Mouse (Mus musculus) naive thymus-derived CD4-positive, alpha-beta T cell, adult 2 months (primary cell): ENCODE results near the gene Rtn4rl2.
"Not testable (repeated sequence)": the region's sequence is repeated elsewhere in the genome, so short reads cannot be mapped to it uniquely, and the experiment has no call there.

Source experiments
- DNase-seq: peaks from one replicate; pipeline ENCODE4 v3.0.0-alpha.2; 2011; ENCODE audit warnings: low read depth

Gene Rtn4rl2

DNA sequence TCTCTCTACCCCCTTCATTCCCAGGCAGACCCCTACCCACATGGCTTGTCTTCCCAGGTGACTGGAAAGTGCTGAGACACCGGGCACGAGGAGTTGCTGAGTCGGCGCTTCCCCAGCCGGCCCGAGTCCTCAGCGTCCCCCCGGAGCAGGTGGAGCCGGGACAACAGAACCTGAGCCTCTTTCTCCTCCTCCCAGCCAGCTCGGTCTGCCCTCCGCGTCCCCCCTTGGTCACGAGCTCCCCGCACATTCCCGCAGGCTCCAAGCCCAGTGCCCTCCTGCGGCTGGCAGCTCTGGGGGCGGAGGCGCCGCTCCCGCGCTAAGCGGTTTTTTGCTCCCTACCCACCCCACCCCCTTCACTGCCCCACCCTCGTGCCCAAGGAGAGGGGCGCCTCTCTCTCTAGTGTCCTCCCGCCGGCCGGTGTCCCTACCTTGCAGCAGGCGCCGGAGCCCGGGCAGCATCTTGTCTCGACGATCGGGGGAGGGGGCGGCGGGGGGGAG lies at the start of gene Rtn4rl2:
TSS of gene Rtn4rl2 (minus strand) at position 477 of the 498 bp plus-strand sequence.
- DNase-seq: no peak

DNA sequence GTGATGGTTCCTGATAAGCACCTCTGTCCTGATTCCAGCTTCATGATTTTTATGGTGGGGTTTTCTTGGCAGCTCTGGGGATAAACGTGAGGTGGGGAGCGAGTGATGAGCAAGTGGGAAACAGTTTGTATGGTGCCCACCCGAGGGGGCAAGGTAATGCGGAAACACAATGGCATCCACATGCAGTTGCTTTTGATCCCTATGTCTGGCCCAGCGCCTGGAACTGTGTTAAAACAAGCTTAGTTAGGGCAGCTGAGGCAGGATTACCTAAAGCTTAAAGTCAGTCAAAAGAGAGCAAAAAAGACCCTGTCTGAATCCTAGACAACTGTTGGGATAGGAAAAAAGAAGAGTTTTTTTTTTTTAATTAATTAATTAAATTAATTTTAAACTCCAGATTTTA lies 48.6 kb upstream of the Rtn4rl2 start:
- no peak for DNase-seq

GRCm38 (mm10) chr2:84934649-84935007 lies 48.1 kb upstream of the Rtn4rl2 start:
- DNase-seq: no peak

DNA sequence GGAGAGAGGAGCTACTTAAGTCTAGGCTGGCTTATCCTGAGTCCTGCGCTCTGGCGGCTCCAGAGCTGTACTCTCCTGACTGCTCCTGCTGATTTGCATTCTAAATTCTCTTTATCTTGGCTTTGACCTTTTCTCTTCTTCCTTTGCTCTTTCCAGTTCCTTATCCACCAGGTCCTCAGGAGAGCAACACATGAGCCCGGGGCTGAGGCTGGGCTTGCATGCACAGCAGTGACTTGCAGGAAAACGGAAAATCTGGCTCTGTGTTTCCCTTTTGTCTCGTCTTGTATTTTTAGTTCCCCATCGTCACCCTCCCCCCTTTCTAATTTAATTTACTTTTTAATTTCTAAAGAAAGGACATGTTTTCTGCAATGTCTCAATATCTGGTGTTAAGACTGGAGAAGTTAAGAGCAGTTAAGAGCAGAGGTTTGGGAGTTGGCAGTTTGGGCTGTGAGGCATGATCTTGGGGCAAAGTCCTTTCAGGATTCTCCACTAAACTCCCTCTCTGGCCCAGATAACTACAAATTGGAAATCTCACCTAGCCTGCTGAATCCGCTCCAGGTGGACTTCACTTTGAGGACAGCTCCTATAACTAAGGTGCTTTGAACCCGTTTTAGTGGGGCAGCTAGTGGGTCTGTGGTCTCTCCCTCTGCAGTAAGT lies 47.6 kb upstream of the Rtn4rl2 start:
- DNase-seq: no peak

DNA sequence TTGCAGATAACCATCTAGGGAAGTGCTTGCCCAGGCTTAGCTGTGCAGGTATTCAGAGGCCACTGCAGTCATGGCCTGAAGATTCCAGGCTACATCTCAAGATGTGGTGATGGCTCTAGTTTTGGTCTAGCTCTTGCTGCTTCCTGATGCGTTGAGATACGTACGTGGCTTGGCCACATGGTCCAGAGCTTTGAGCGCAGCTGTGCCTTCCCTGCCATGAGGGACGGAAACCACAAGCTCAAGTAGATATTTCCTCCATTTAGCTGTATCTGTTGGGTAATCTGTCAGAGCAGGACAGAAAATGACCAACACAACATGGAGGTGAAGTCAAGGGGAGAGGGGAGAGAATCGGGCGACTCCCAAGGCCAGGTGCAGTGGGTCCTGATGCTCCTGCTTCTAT lies 43.7 kb upstream of the Rtn4rl2 start:
- DNase-seq: no peak

GRCm38 (mm10) chr2:84919601-84920108 lies 33.1 kb upstream of the Rtn4rl2 start:
- DNase-seq: no peak

DNA sequence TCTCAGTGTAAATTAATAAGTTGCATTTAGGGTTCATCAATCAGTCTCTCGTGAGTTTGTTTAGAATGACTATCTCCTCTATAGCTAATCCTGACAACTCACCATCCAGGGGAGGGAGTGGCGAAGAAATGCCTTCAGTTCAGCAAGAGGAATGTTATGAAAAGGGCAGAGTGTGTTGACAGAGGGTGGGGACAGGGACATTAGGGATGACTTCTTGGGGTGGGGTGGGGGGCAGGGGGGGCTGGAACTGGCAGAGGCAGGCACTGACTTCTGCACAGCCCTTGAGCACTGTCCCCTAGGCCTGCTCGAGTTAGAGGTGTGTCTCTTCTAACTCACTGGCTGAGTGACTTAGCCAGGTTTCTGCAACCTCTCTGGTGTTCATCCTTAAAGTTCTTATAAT lies 31.7 kb upstream of the Rtn4rl2 start:
- DNase-seq: no peak

- no peak for DNase-seq
Measured at GRCm38 (mm10) chr2:84916548-84917320, 30.2 kb upstream of the Rtn4rl2 start.

DNA sequence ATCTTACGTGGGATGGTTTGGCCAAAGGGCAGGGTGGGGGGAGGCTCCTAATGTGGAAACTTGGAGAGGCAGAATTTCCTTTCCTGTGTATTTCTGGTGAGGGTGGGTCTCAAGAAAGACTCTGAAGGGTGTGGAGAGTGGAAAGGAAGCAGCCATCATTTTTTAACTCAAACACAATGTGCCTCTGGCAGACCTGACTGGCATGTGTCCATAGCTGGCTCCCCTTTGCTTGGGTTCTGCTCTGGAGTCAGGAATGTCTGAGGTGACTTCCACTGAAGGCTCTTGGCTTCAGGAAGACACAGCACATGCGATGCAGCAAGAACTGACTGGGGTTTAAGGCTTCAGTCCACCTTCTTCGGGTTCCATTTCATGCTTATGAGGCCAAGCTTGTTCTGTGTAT lies 28.8 kb upstream of the Rtn4rl2 start:
- no peak for DNase-seq

- DNase-seq: no peak
Measured at GRCm38 (mm10) chr2:84913881-84914280, 27.4 kb upstream of the Rtn4rl2 start.

DNA sequence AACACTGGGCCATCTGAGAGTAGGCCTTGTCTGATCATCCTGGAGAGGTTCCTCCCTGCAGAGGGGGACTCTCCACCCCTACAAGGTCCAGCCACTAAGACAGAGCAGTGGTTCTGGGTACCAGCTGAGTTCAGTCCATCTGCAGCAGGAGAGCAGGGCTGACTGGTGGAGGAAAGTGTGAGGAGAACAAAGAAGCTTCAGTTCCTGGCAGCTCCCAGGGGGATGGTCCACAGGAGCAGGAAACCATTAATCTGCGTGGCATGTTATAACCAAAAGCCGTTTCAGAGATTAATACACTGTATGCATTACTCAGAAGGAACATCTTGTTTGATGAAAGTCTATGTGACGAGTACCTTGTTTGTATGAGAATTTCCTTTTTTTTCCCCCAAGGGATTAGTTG lies 26.2 kb upstream of the Rtn4rl2 start:
- no peak for DNase-seq

DNA sequence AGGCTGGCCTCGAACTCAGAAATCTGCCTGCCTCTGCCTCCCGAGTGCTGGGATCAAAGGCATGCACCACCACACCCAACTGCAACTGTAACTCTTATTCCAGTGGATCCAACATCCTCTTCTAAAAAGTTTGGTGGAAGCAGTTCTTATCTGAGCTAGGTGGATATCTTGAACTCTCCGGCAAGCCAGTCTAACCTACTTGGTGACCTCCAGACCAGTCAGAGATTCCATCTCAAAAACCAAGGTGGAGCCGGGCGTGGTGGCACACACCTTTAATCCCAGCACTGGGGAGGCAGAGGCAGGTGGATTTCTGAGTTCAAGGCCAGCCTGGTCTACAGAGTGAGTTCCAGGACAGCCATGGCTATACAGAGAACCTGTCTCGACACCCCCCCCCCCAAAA lies 10.2 kb upstream of the Rtn4rl2 start:
- DNase-seq: not testable (repeated sequence)

DNA sequence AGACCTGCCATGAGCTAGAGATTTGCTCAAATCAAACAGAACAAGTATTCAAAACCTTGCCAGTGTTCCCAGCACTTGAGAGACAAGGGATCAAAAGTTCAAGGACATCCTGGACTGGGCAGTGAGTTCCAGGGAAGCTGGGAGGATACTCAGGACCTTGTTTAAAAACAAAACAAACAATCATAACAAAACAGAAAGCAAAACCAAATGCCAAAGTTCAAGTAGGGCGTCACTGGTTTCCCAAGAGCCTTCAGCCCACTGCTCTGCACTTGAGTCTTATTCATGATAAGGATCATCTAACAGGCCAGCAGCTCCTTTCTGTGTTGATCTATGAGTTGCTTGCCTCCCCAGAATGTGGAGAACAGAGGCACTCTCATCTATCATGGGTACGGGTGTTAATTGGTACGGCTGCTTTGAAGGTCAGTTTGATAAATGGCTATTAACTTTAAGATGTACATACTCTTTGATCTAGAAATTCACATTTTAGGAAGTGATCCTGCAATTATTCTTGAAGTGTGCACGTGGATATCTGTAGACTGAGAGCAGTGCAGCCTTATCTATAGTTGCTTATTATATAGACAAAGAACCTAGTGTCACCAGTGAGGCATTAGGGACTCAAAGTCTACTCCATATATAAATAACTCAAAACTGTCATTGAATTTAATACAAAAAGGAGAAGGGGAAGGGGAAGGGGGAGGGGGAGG lies 9.1 kb upstream of the Rtn4rl2 start:
- DNase-seq: no peak

- DNase-seq: no peak
Measured at GRCm38 (mm10) chr2:84893359-84893758, 6.8 kb upstream of the Rtn4rl2 start.

- peak; percentile 75 for DNase-seq
Measured at GRCm38 (mm10) chr2:84890045-84890340, 3.5 kb upstream of the Rtn4rl2 start.

DNA sequence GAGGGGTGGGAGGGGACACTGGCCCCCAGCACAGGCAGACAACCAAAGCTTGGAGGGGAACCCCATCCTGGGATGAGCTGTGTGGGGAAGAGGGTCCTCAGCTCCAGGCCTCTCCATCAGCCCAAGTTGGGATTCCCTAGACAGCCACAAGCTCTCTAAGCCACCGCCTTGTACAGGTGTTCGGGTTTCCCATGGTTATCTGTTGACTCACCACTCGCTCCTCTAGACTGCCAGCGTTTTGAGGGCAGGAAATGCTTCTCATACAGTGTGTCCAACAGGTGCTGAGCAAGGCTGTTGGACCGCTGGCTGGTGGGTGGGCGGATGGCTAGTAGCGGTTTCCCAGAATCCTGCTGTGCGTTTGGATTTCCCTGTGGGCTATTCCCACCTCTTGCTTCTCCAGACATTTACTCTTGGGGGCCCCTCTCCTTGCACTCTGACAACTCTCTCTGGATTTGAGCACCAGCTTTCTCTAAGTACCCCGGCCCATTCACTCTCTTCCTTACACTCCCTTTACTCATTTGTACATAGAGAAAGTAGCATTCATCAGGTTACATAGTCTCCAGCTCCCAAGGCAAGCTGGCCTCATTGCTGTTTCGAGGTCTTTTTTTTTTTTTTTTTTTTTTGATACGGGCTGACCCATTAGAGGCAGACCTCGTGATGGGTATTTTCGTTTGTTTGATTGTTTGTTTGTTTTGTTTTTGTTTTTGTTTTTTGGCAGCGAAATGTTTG lies 3.0 kb upstream of the Rtn4rl2 start:
- DNase-seq: peak; percentile 35

DNA sequence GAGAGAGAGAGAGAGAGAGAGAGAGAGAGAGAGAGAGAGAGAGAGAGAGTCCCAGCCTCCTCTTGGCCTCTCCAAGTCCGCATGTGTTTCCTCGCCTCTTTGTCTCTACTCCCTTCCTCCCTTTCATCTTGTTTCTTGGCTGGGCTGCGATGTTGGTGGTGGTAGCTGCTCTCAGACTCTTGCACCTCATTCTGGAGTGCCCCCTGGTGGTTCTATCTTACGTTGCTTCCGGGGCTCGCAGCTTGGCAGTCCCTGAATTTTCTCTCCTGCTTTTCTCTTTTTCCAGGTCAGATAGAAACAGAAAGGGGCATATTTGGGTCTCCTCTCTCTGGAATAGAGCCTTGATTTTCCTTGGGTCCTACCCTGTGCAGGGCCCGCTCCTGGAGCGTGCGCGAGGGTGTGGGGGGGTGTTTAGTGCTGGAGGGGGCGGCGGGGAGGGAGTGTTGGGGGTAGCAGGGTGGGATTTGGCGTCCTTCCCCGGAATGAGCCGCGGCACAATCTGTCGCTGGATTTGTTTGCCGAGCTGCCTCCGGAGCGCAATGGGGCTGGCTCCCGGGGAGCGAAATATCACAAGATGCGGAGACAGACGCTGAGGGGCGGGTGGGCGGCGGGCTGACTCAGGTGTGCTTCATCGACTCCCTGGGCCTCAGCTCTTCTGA lies 2.3 kb upstream of the Rtn4rl2 start:
- peak; percentile 78 for DNase-seq

GRCm38 (mm10) chr2:84887411-84888271 lies 1.1 kb upstream of the Rtn4rl2 start:
- peak; percentile 57 for DNase-seq

DNA sequence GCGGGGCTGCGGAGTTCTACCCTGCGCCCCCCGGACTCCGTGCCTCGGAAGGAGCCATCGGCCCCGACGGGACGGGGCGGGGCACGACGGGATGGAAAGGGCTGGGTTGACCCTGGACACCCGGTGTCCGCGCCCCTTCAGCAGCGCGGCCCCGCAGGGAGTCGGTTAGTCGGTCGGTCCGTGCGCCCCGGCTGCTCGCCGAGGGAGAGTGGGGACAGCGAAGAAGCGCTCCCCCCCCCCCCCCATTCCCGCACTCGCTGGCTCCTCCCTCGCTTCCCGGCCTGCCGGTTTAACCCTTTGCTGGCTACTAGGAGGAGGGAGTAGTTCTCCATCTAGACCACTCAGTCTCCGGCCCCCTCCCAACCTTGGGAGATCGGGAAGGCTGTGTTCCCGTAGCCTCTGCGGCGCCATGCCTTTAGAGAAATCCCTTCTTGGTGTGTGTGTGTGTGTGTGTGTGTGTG lies 341 bp upstream of the Rtn4rl2 start:
- DNase-seq: peak; percentile 9
